Mouse (Mus musculus) urinary bladder, postnatal 36 days (tissue): ENCODE results near the gene Car1.
"Not testable (repeated sequence)": the region's sequence is repeated elsewhere in the genome, so short reads cannot be mapped to it uniquely, and the experiment has no call there.

Experiments used
- DNase-seq, 2 experiments: peaks; one replicate each; pipeline ENCODE4 v3.0.0; 2022; ENCODE audit warnings: low spot score in 2 of 2, mixed read lengths in 1 of 2

The Car1 gene

DNA sequence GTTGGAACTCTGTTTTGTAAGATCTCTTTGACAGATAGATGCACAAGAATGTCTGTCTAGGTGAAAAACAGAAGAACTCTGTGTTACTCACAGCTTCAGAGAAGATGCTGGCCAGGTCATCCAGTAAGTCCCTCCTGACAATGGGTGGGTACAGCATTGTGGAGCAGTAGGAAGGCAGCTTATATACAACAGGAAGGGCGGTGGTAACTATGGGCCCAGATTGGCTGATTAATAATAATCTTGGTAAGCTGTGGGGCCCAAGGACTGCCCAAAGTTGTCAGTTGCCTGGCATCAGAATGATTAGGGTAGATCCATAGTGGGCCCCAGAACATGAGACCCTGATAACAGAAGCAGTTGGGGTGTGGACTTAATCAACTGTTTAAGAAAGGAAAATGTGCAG, at the start of gene Car1:
Car1 (minus strand) TSS at position 158 of the 400 bp plus-strand sequence.
- DNase-seq = no peak

DNA sequence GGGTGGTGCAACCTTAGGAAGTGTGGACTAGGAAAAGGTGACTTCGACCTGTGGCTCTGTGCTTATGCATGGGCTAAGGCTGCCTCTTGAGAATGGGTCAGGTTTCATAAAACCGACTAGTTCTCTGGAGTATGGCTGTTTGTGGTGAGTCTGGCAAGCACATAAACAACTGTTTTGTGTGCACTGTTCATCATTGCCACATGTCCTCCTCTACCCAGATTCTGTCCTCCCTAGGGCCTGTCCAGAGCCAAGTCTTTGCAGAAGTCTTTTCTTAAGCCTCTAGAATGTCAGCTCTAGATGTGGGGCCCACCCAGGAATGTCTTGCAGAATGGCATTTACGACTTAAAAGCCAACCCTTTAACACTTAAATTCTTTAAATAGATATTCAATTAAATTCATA, 49.7 kb upstream of the Car1 start:
- peak in 1 of 2 experiments; percentile 28 for DNase-seq

DNA sequence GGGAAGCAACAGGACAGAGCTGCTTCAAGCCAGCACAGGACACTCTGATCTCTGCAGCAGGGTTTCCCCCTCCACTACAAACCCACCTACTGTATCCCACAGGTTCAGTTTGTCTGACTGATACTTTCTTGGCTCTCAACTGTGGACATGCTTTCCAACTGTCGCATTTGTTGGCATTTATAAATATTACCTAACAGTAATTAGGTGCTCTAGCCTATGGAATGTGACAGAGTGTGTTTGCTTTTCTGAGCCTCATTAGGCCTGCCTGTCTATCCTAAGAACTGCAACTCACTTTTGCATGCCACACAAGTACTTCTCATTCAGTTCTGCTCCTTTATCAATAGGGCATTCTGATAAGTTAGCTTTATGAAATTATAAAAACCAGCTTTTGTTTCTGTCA, 46.3 kb upstream of the Car1 start:
- DNase-seq = no peak

DNA sequence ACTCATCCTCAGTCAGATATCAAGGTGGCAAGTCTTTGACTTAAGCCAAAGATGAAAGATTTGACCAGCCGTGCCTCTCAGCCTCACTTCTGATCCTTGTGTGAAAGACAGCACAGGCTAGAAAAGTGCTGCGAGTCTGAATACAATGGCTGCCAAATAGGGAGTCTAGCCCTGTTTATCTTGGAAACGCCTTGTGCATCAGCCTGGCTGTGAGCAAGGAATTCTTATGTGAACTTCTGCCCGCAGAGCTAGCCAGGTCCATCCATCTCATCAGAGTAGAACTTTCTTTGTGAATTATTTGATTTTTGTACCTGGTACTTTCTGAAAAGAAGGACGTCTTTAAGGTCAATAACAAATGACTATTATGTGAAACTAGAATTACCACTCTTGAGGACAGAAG, 45.8 kb upstream of the Car1 start:
- no peak for DNase-seq

DNA sequence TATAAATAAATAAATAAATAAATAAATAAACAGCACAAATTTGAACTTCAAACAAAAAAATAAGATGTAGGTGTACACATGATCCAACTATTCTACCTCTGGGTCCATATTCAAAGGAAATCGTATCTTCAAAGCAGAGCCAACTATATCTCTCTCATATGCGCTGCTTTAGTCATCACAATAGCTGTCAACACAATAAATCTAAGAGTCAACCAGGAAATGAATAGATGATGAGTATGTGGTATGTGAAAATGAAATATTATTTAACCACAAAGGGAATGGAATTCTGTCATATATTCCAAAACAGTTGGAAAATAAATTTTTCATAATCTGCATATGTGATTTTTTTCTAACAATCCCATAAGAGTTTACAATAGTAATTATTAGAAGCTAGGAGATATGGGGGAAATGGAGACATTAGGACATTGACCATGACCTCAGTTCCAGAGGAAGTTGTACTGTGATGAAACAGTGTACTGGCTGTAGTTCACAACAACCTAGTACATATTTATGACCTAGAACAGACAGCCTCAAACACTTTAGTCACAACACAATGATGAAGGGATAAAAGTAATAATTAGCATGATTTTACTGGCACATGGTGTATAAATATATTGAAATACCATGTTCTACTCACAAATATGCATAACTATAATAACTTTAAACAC, 40.6 kb upstream of the Car1 start:
- DNase-seq = no peak

DNA sequence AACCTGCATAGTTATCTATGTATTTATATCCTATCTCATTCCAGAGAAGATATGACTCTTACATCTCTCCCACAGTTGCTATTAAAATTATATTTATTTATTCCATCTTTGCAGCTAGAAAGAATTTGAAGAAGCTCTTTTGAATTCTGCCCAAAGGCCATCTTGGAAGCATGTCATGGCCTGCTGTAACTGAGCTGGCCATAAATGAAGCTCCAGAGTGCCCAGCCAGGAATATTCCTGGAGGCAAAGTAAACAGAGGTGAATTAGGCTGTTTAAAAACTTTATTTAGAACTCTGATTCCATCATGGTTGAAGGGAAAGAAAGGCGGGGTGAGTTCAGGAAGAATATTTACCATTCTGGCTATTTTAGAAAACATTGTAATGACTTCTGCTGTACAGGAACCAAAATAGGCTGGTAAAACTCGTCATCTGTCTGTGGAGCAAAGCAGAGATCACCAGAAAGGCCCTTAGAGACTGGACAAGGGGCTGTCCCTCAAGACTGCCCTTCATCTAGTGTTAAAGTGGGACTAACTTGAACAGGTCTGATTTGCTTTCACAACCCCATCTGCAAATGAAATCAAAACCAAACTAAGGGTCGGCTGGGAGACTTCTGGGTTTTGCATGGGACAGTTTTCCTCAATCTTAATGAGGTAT, 31.4 kb upstream of the Car1 start:
- DNase-seq = no peak

DNA sequence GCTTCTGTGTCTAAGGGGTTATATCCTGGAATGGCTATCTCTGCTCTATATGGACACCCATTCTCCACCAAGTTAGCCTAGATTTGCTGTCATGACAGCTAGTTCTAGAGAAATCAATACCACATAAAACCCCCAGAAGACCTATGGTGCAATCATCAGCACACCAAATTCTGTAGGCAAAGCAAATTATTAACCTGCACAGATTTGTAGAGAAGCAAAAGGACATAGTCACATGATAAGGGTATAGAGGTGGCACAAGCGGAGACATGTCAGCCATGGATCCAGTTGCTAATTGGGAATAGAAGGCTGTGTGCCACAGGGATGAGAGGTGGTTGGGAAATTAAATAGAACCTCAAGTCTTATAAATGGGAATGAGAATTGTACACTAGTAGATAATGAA, 30.8 kb upstream of the Car1 start:
- no peak for DNase-seq

DNA sequence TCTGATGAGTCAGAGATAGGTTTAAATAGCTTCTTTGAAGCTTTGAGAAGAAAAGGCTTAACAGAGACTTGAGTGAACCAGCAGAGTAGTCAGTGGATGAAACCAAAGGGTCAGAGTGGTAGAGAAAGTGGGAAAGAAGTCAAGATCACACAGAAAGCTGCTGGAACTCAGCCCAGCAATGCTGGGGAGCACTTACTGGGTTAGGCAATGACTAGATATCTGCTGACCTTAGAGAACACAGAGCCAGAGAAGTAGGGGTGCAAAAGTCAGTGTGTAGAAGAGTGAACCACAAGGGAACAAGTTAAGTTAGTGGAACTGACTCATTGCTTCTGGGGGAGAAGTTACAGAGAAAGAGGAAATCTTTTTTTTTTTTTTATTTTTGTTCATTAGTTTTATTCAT, 24.6 kb upstream of the Car1 start:
- peak in 1 of 2 experiments; percentile 70 for DNase-seq

DNA sequence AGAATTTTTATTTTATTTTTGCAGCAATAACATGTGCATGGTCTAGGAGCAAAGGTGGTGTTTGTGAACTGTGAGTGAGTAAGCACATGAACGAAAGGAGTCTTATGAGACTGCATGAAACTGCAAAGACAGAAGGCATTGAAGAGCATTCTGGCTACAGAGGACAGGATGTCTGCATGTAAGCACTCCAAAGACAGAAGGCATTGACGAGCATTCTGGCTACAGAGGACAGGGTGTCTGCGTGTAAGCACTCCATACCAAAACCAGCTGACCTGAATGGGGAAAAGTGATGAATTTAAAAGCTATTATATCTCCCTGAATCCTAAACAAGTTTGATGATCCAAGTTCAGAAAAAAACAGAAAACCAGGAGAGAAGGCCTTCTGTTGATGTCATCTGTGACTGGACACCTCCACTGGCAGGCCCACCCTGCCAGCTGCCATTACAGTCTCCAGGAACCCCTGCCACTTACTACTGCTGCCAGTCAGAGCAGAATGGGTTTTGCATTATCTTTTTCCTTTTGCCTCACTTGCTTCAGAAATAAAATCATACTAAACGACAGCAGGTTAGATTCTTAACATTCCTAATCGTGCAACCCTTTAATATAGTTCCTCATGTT, 23.2 kb upstream of the Car1 start:
- DNase-seq = no peak

DNA sequence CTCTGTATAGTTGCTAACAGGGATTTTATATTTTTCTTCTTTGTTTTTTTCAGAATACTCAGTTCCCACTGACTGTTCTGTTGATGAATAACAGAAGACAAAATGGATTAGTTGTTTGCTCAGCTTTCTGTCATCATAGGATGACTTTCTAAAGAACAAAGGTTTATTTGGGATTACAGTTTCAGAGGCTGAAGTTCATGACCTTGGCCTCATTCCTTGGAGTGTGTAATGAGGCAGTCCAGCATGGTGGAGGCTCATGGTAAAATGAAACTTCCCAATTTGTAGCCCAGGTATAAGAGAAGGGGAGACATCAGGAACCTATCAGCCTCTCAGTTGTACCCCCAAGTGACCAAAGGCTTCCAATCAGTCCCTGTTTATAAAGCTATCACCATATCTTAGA, 20.7 kb upstream of the Car1 start:
- no peak for DNase-seq

DNA sequence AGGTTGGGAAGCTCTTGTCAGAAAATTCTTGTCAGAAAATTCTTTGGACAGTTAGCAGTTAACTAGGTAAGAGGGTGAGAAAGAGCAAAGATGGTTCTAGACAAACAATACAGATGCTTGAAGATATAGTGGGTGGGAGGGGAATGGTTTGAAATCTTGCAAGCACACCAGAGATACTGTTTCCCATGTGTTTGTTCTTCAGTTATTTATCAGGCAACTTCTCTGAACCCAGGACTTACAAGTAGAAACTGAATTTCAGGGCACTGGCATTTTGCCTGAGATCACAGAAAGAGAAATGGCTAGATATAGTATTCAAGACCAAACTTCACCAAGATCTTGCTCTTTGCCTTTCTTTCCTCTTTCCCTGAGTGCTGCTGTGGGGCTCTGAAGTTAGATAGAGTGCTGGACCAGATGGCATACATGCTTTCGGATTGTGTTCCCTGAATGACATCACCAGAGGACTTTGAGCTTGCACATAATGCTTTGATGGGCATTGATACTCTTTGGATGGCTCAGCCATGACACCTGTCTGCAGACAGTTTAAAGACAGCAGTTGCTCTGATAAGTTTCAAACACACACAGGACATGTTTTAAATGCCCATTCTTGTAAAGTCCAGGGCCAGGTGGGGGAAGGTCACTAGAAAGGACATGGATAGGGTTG, 11.8 kb upstream of the Car1 start:
- no peak for DNase-seq

DNA sequence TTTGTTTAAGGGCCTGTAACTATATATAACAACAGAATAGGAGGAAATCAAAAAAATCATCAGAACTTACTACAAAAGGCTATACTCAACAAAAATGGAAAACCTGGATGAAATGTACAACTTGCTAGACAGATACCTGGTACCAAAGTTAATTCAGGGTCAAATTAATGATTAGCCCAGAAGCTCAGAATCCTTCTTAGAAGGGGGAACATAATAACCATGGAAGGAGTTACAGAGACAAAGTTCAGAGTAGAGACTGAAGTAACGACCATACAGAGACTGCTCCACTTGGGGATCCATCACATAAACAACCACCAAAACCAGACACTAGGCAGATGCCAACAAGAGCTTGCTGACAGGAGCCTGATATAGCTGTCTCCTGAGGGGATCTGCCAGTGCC, 7.2 kb upstream of the Car1 start:
- DNase-seq = not testable (repeated sequence)

DNA sequence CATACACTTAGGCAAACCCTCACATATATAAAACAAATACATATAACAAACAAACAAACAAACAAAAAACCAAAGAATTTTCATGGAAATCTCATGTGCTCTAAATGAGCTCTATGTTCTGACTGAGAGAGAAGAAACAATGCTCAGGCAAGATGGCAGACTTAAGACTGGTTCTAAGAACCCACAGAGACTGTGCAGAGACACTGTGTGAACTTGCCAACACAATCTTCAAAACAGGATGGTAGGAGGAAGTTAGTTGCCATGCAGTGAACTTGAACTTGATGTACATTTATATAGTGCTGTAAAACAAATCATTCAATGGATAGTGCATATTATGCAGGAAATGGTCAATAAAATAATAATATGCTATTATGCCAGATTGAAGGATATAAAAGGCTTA, 1.5 kb downstream of the Car1 start:
- no peak for DNase-seq

DNA sequence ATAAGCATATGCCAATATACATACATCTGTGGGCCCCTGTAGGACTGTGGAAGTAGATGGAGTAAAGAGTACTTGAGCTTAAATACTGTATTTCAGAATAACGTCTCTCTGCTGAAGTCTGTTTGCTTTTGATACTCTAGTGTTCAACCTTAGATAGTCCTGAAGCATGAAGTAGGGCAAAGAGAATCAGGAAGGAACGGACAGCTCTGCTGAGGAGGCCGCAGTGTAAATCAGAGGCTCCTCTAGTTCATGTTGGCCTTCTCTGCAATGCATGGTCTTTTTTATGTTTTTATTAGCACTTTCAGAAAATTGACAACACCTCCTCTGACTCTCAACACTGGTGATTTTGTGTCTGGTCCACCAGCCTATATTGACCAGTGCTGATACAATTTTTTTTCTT, 2.2 kb downstream of the Car1 start:
- DNase-seq = no peak

DNA sequence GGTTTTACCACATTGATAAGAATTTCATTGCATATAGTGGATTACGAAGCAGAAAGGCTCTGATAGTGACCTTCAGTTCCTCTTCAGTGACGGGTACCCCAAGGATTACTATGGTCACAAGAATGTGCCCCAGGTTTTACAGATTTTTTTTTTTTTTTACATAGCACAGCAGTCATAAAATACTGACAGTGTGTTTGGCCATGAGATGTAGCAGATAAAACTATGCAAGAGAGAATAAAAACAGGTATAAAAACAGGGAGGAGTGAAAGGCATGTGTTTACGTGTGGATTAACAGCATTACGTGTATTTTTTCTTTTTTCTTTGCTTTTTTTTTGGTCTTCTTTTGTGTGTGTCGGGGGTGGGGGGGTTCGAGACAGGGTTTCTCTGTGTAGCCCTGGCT, 3.3 kb downstream of the Car1 start:
- DNase-seq = no peak

DNA sequence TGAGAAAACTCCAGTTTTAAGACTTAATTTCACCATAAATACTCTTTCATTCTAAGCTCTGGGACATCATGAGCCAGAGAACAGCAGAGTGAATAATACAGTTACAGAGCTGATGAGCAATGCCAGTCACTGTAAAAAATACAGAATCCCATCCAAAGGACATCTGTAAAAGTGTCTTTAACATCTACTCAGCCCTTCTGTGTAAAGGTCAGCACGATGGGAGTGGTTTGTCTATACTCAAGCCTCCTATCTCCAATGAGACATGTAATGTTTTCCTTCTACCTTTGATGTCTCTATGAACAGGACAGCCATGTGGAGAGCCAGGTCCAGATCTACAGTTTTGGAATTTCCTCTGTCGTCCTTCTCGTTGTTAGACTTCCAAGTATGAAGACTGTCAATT, 11.1 kb downstream of the Car1 start:
- no peak for DNase-seq

DNA sequence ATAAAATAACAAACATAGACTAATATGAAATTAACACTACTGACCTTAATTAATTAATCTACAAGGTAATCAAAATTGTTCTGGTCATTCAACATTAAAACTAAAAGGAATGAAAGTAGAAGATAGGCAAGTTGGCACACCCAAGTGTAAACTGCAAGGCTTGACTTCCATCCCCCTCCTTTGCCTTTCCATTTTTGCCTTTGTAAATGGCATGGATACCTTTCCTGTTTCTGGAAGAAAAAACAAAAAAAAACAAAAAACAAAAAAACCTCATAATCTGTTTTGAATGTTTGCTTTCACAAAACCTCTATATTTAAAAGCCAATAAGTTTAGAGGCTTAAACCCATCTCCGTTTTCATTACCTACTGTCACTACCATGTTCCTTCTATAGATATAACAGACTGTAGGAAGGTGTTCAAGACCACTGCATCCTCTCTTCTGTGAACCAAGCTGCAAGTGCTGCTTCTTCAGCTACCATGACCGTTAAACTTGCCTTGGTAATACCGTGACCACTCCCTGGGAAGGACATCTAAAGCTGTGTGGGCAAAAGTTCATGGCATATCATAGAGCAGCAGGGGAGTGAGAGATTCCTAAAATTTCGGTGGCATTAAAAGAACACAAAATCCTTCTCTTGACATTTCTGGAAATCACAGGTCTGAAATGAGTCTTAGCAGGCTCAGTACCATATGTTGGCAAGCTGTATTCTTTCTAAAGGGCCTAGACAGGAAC, 12.7 kb downstream of the Car1 start:
- DNase-seq = no peak

DNA sequence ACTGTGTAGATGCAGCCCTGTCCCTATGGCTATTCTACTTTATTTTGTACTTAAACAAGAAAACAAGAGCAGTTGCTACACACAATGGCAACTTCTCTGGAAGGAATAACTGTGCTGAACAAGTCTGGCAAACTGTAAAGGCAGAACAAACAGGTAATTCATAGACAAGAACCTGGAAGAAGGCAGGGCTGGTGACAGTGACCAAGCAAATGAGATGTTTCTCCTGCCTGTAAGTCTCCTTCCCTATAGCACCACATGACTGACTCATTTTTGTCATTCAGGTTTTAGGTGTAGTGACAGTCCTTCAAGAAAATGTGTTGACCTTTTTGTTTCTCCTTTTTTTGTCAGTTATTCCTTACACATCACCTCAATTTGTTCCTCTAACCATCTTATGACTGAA, 16.1 kb downstream of the Car1 start:
- no peak for DNase-seq

DNA sequence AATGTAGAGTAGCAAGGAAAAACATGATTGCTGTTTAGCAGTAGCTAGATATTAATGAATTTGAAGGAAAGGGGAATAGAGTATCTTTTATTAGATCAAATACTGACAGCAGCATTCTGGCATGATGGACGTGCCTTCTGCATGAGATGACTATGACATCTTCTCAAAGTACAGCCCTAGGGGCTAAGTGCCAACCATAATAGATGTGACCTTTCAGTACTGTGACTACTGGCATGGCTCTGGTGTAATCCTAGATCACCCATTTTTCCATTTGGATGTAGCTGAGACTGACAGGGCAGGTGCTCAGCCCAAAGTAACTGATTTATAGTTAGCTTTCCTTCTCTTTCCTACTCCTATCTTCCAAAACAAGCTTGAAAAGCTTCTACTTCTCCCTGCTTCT, 20.6 kb downstream of the Car1 start:
- no peak for DNase-seq

DNA sequence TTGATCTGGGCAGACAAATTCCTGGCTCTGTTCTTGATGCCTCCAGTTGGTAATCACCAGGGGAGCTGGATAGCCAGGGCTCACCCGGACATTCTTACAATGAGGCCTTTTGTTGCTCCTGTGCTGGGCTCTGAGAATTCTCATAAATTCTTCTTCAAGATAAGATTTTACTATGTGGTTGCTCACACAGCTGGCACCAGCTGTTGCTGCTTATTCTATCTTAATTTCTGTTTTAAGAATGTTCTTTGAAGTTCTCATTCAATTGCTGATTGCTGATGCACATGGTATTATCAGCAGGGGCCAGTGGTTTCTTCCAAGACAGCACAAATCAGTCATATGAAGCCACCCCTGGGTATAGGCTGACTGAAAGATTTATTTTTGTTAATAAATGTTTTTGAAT, 21.0 kb downstream of the Car1 start:
- DNase-seq = no peak

DNA sequence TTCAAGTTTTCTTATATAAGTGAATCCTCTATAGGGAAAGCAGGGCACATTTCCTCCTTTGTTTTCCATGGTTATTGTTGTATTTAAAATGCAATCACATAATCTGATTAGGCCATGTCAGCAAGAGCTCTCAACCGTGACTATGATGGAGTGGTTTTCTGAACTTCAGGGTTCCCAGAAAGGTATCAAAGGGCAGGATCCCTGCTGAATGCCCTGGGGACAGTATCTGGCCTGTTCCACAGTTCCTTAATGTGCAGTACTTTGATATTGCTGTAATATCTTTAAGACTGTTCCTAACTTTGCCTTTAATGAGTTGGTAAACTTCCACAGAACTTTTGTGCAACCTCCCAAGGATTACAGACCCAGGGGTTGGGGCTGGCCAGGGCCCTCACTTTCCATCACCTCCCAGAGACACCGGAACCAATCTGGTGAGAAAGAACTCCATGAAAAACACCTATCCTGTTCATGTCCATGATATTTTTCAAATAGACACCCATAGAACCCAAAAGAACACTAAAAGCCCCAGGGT, 21.6 kb downstream of the Car1 start:
- DNase-seq = peak in 1 of 2 experiments; percentile 19

DNA sequence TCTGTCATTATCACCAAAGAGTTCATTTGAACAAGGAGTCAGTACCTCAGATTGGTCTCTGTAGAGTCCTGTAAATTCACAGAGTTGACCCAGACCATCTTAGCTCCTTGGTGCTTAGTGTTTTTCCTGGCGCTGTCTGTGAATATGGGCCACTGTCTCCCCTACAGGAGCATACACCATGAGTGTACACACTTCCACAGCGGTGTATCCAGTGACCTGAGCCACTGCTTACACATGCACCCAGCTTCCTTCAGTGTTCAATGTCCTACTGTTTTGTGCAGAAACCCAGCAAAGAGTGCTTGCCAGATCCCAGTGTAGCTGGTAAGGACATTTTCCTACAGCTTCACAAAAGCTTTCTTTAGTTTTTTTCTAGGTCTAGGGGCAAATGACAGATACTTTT, 22.8 kb downstream of the Car1 start:
- DNase-seq = no peak
